Mouse (Mus musculus) cortical plate, adult 2 months (tissue): ENCODE measurements around the gene Naaa.

Experiments
- CTCF ChIP-seq: fragments of 200-500 bp; IDR thresholded peaks from 2 replicates; pipeline ENCODE4 v1.5.1; 2011; ENCODE audit warnings: mild to moderate bottlenecking, control low read depth, low read length; ENCODE audit not compliant: insufficient read depth; ENCODE audit errors: extremely low read depth
- POLR2A ChIP-seq: fragments of 200-500 bp; IDR thresholded peaks from 2 replicates; pipeline ENCODE4 v1.6.1; 2011; ENCODE audit warnings: mild to moderate bottlenecking, low read length, control low read depth; ENCODE audit not compliant: insufficient read depth; ENCODE audit errors: extremely low read depth

- no peak for TF ChIP-seq CTCF
- no peak for TF ChIP-seq POLR2A
Measured at GRCm38 (mm10) chr5:92294525-92294924, 16.6 kb upstream of the Naaa start.
